Mouse (Mus musculus): ENCODE measurements around the gene Tprn. TPM values are rescaled to one million over a fixed set of nuclear protein-coding genes. Genes with fewer than 3 reads are reported as not detected.
A peak's percentile ranks its signal among the peaks of the same experiment; 100 is the strongest.

Tprn gene
- polyA plus RNA-seq, 1 experiment from 2014 or later = 9.7 TPM

- Histone ChIP-seq H3K36me3 (peaks cover 99% of the 10 kb centered on the region), H3K27ac (no peak overlapping the region), H3K4me1 (no peaks in the 10 kb centered on the region), H3K4me3 (no peak overlapping the region), H3K9me3 (replicated peaks) (no peaks in the 10 kb centered on the region), H3K27me3 (ENCODE audit: low read depth, poor library complexity, severe bottlenecking) (no peaks in the 10 kb centered on the region)
- peak; percentile 79 for DNase-seq (ENCODE audit: low spot score)
- 64% methylated on average over 13 of the region's 13 CpGs for WGBS
Measured at GRCm38 (mm10) chr2:25278928-25279882, 16.8 kb downstream of the Tprn start.

DNA sequence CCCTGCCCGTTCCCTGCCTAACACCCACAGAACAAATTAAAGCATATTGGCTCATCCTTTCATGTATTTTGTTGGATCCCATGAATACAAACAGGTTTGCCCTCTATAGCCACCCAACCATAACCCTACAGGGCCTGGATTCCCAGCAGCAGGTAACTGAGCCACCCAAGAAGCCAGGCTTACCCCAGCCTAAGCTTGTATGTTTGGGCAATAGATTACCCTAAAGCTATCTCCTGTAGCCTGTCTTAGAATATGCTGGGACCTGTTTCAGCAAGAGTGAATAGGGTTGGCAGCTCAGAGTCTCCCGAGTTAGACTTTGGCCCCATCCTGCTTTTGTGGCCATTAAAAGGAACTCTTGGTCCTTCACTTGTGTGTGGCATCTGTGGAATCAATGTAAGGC is 23.1 kb downstream of the Tprn start:
- H3K36me3 ChIP-seq = peaks cover 62% of the 10 kb centered on the region
- no peak for DNase-seq (ENCODE audit: low spot score)
- no peak overlapping the region for H3K4me3 ChIP-seq
- peaks cover 8% of the 10 kb centered on the region for H3K4me1 ChIP-seq
- H3K9me3 ChIP-seq (replicated peaks) = no peaks in the 10 kb centered on the region
- no peak overlapping the region for H3K27ac ChIP-seq
- 90% methylated on average over 2 of the region's 2 CpGs for WGBS
- H3K27me3 ChIP-seq (ENCODE audit: low read depth, poor library complexity, severe bottlenecking) = peaks cover 47% of the 10 kb centered on the region

GRCm38 (mm10) chr2:25286314-25286713 is 23.9 kb downstream of the Tprn start:
- Histone ChIP-seq H3K4me3 (no peak overlapping the region), H3K9me3 (replicated peaks) (no peaks in the 10 kb centered on the region), H3K27ac (no peak overlapping the region), H3K36me3 (peaks cover 55% of the 10 kb centered on the region), H3K27me3 (ENCODE audit: low read depth, poor library complexity, severe bottlenecking) (peaks cover 55% of the 10 kb centered on the region), H3K4me1 (peaks cover 15% of the 10 kb centered on the region)
- 92% methylated on average over 1 of the region's 1 CpGs for WGBS
- DNase-seq (ENCODE audit: low spot score) = no peak

DNA sequence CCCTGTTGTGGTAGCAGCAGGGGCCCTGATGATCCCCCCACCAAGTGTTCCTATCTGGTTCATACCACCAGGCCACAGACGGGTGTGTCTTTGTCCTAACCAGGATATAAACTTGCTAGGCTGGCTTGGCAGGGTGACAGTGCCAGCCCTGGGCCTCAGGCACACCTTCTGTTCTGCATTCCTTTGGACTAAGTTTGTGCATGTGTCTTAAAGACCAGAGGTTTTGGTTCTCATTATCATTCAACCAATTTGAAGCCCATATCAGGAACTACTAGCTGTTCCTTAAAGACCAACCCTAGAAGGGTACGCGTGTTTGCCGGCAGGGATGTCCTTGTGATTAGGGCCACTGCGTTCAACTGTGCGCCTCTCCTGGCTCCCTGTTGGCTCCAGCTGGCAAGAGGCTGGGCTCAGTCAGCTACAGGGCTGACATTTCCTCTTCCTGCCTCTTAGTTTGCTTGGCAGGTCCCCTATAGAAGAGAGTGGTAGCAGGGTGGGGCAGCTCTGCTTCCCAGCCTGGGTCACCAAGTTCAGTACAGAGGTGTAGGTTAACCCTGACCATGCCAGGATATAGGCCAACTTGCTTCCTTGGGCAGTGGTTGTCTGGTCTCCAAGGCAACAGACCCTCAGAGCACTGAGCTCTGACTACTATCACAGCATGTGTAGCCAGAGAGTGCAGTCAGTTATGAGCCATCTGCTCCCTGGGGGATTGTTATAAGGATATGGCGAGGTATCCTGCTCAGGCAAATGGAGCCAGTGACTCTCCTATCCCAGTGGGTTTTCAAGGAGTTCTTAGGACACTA is 24.6 kb downstream of the Tprn start:
- peaks cover 62% of the 10 kb centered on the region for H3K27me3 ChIP-seq (ENCODE audit: low read depth, poor library complexity, severe bottlenecking)
- peaks cover 22% of the 10 kb centered on the region for H3K4me1 ChIP-seq
- H3K4me3 ChIP-seq = no peak overlapping the region
- H3K9me3 ChIP-seq (replicated peaks) = no peaks in the 10 kb centered on the region
- no peak for DNase-seq (ENCODE audit: low spot score)
- no peak overlapping the region for H3K27ac ChIP-seq
- peaks cover 48% of the 10 kb centered on the region for H3K36me3 ChIP-seq
- WGBS = 55% methylated on average over 7 of the region's 7 CpGs

DNA sequence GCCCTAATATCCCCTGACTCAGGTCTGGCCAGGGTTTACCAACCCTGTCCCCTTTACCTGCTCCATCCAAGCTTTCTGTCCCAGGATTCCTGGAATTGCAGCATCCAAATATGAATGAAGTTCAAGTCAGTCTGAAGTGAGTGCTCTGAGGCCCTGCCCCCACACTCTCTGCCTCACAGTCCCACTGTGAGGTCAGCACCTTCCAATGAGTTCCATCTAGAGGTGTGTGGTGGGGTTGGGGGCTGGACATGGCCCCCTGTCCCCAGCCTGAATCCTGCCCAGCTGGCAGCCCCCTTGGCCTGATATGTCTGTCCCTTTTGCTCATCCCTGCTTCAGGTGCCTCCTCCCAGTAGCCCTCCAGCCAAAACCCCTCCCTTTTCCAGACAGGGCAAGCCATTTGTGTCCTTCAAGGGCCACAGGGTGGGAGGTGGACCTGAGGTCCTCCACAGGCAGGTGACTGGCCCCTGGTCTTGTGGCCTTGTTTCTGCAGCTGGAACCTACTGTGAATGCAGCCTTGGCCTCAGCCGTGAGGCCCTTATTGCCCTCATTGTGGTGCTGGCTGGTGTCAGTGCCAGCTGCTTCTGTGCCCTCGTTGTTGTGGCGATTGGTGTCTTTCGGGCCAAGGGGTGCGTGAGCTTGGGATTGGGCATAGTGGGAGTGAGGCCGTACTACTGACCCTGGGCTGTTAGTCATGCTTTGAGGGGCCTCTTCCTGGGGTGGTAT is 25.7 kb downstream of the Tprn start, which contains the start of gene Tmem210:
Tmem210 (plus strand) TSS at position 219 of the 723 bp plus-strand sequence.
- no peaks in the 10 kb centered on the region for H3K9me3 ChIP-seq (replicated peaks)
- H3K36me3 ChIP-seq = peaks cover 37% of the 10 kb centered on the region
- no peak within 1 kb of the TSS for H3K4me3 ChIP-seq
- H3K4me1 ChIP-seq = peaks cover 27% of the 10 kb centered on the region
- H3K27me3 ChIP-seq (ENCODE audit: low read depth, poor library complexity, severe bottlenecking) = peaks cover 72% of the 10 kb centered on the region
- no peak for DNase-seq (ENCODE audit: low spot score)
- H3K27ac ChIP-seq = no peak within 1 kb of the TSS
- 85% methylated on average over 6 of the region's 6 CpGs for WGBS

GRCm38 (mm10) chr2:25288734-25289345 is 26.4 kb downstream of the Tprn start:
- H3K4me1 ChIP-seq = peaks cover 27% of the 10 kb centered on the region
- no peaks in the 10 kb centered on the region for H3K9me3 ChIP-seq (replicated peaks)
- peaks cover 80% of the 10 kb centered on the region for H3K27me3 ChIP-seq (ENCODE audit: low read depth, poor library complexity, severe bottlenecking)
- no peak overlapping the region for H3K27ac ChIP-seq
- WGBS = 82% methylated on average over 7 of the region's 7 CpGs
- no peak for DNase-seq (ENCODE audit: low spot score)
- peaks cover 30% of the 10 kb centered on the region for H3K36me3 ChIP-seq
- no peak overlapping the region for H3K4me3 ChIP-seq

DNA sequence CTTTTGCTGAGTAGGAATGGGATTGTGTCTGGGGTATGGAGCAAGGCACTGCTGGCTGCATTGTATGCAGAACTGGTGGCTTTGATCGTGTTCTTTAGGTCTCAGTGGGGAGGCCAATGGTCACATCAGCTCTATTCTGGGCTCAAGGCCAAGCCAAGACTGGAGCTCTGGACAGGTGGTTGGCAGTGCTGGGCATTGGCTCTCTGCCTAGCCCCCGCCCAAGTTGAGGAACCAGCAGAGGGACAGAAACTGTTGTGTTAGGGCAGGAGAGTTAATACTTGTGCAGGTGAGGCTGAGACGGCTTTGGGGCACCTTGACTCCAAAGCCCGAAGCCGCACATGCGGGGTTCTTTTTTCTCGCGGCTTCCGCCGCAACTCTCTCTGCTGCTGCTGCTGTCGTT is 27.2 kb downstream of the Tprn start, which contains the start of gene Lrrc26:
Lrrc26 (plus strand) TSS at position 265 of the 400 bp plus-strand sequence.
- Histone ChIP-seq H3K27ac (no peak within 1 kb of the TSS), H3K36me3 (peaks cover 22% of the 10 kb centered on the region), H3K4me3 (peak within 1 kb of the TSS; percentile 22), H3K4me1 (peaks cover 27% of the 10 kb centered on the region), H3K9me3 (replicated peaks) (no peaks in the 10 kb centered on the region), H3K27me3 (ENCODE audit: low read depth, poor library complexity, severe bottlenecking) (peaks cover 88% of the 10 kb centered on the region)
- WGBS = 16% methylated on average over 11 of the region's 11 CpGs
- no peak for DNase-seq (ENCODE audit: low spot score)

- 2% methylated on average over 54 of the region's 54 CpGs for WGBS
- Histone ChIP-seq H3K9me3 (replicated peaks) (no peaks in the 10 kb centered on the region), H3K27me3 (ENCODE audit: low read depth, poor library complexity, severe bottlenecking) (peaks cover 94% of the 10 kb centered on the region), H3K4me1 (peaks cover 27% of the 10 kb centered on the region), H3K4me3 (peak overlapping the region; percentile 22), H3K27ac (no peak overlapping the region), H3K36me3 (peaks cover 16% of the 10 kb centered on the region)
- peak; percentile 41 for DNase-seq (ENCODE audit: low spot score)
Measured at GRCm38 (mm10) chr2:25290101-25290815, 27.8 kb downstream of the Tprn start.

- peaks cover 11% of the 10 kb centered on the region for H3K36me3 ChIP-seq
- H3K4me1 ChIP-seq = peaks cover 27% of the 10 kb centered on the region
- peaks cover 99% of the 10 kb centered on the region for H3K27me3 ChIP-seq (ENCODE audit: low read depth, poor library complexity, severe bottlenecking)
- H3K9me3 ChIP-seq (replicated peaks) = no peaks in the 10 kb centered on the region
- no peak overlapping the region for H3K27ac ChIP-seq
- DNase-seq (ENCODE audit: low spot score) = no peak
- peak overlapping the region; percentile 22 for H3K4me3 ChIP-seq
- WGBS = 2% methylated on average over 18 of the region's 18 CpGs
Measured at GRCm38 (mm10) chr2:25290816-25291130, 28.4 kb downstream of the Tprn start.

DNA sequence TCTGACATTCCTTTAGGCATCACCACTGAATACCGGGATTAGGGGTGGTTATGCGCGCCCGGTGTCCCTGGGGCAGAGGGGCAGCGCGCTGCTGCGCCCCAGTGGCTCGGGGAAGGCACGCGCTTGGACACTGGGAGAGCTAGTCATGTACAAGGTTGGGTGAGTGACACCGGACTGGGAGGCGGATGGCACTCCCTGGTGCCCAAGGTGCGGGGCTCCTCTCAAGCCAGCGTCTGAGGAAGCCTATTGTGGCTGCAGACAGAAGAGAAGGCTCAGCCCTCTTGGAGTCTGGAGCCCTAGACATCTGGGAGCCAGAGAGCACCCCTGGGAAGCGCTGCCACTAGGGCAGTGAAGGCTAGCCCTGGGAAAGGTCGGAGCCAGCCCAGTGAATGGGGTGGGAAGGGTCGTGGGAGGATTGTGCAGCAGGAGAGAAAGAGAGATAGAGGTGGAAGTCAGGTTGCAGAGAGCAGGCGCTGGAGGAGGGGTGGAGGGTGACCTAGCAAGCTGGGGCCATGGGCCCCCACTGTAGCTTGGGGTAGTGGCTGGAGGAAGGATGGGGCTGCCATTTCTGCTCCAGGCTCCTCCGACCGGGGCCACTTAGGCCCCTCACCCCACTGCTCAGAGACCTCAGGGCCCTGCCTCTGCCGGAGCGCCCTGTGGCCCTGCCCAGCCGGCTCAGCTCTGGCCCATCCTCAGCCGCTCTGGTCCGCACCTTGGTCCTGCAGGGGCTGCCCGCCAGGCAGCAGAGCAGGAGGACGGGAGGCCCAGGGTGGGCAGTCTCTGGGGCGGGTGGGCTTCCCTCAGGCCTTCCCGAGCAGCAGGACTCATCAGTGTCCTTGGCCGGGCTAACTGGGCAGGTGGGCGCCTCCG is 29.0 kb downstream of the Tprn start:
- Histone ChIP-seq H3K27ac (no peak overlapping the region), H3K4me1 (peaks cover 27% of the 10 kb centered on the region), H3K4me3 (peak overlapping the region; percentile 40), H3K9me3 (replicated peaks) (no peaks in the 10 kb centered on the region), H3K36me3 (peaks cover 4% of the 10 kb centered on the region), H3K27me3 (ENCODE audit: low read depth, poor library complexity, severe bottlenecking) (peaks cover 100% of the 10 kb centered on the region)
- DNase-seq (ENCODE audit: low spot score) = peak; percentile 46
- WGBS = 7% methylated on average over 32 of the region's 32 CpGs

GRCm38 (mm10) chr2:25292054-25292544 is 29.7 kb downstream of the Tprn start:
- H3K4me3 ChIP-seq = peak overlapping the region; percentile 40
- peaks cover 100% of the 10 kb centered on the region for H3K27me3 ChIP-seq (ENCODE audit: low read depth, poor library complexity, severe bottlenecking)
- no peak for DNase-seq (ENCODE audit: low spot score)
- H3K36me3 ChIP-seq = no peaks in the 10 kb centered on the region
- H3K4me1 ChIP-seq = peaks cover 27% of the 10 kb centered on the region
- 8% methylated on average over 42 of the region's 43 CpGs for WGBS
- no peaks in the 10 kb centered on the region for H3K9me3 ChIP-seq (replicated peaks)
- H3K27ac ChIP-seq = no peak overlapping the region

Measured in limb, embryonic 10.5 days (tissue).